Mouse (Mus musculus): Measurements from ENCODE around the gene Fzd2. TPM values are rescaled to one million over a fixed set of nuclear protein-coding genes. Genes with fewer than 3 reads are reported as not detected.
"Not testable (repeated sequence)": the region's sequence is repeated elsewhere in the genome, so short reads cannot be mapped to it uniquely, and the experiment has no call there.

Gene Fzd2
- total RNA-seq (2021): 1 to 10 TPM; 2.0 to 2.2 TPM
- long read RNA-seq, experiment 1, transcript Fzd2-201 (1 exons, 3,663 nt): major isoform, 5 of 5 reads
- long read RNA-seq, experiment 1, partial matches to known transcripts: 0 of 5 reads
- long read RNA-seq, experiment 1, other reads (novel, unspliced or antisense): 0 of 5 reads
- long read RNA-seq, experiment 2, partial matches to known transcripts: 0 of 4 reads
- long read RNA-seq, experiment 2, other reads (novel, unspliced or antisense): 0 of 4 reads

GRCm38 (mm10) chr11:102604010-102604584 is at the start of gene Fzd2:
TSS of gene Fzd2 (plus strand) at chr11:102604396.
- DNase-seq: peak; percentile 89 to 94

GRCm38 (mm10) chr11:102555400-102556030 is 48.7 kb upstream of the Fzd2 start:
- no peak for DNase-seq

GRCm38 (mm10) chr11:102556031-102556715 is 48.0 kb upstream of the Fzd2 start, which contains the start of gene Gpatch8:
TSS of gene Gpatch8 (minus strand) at chr11:102556392.
- DNase-seq: peak; percentile 94 to 97

GRCm38 (mm10) chr11:102556716-102557074 is 47.5 kb upstream of the Fzd2 start:
- DNase-seq: no peak

- DNase-seq: no peak
These were observed 46.8 kb upstream of the Fzd2 start for GRCm38 (mm10) chr11:102557386-102557785.

- no peak for DNase-seq
These were observed 45.5 kb upstream of the Fzd2 start for GRCm38 (mm10) chr11:102558704-102559103.

GRCm38 (mm10) chr11:102564952-102565671 is 39.1 kb upstream of the Fzd2 start:
- DNase-seq: not testable (repeated sequence)

- no peak for DNase-seq
These were observed 38.5 kb upstream of the Fzd2 start for GRCm38 (mm10) chr11:102565741-102566140.

- DNase-seq: no peak
These were observed 37.9 kb upstream of the Fzd2 start for GRCm38 (mm10) chr11:102566290-102566689.

- no peak for DNase-seq
These were observed 37.0 kb upstream of the Fzd2 start for GRCm38 (mm10) chr11:102567157-102567556.

- DNase-seq: no peak
These were observed 36.5 kb upstream of the Fzd2 start for GRCm38 (mm10) chr11:102567723-102568122.

- no peak for DNase-seq
These were observed 36.0 kb upstream of the Fzd2 start for GRCm38 (mm10) chr11:102568191-102568590.

- DNase-seq: no peak
These were observed 35.3 kb upstream of the Fzd2 start for GRCm38 (mm10) chr11:102568756-102569377.

- peak; percentile 83 to 94 for DNase-seq
These were observed 31.1 kb upstream of the Fzd2 start for GRCm38 (mm10) chr11:102572866-102573663.

GRCm38 (mm10) chr11:102575034-102575433 is 29.2 kb upstream of the Fzd2 start:
- no peak for DNase-seq

GRCm38 (mm10) chr11:102576050-102576754 is 28.0 kb upstream of the Fzd2 start:
- no peak for DNase-seq

GRCm38 (mm10) chr11:102578341-102579118 is 25.7 kb upstream of the Fzd2 start:
- peak; percentile 86 to 91 for DNase-seq

GRCm38 (mm10) chr11:102579165-102580033 is 24.8 kb upstream of the Fzd2 start, which contains the start of gene Gm11627:
TSS of gene Gm11627 (minus strand) at chr11:102579461.
- DNase-seq: peak in 1 of 2 experiments; percentile 48
